Mouse (Mus musculus) liver, embryonic 14.5 days (tissue): ENCODE results near the gene Abca2.

Experiments used
- CTCF ChIP-seq: IDR thresholded peaks from 2 replicates; pipeline ENCODE4 v1.5.1; 2016; ENCODE audit warnings: antibody characterized with exemption, low read depth, control low read depth
- EP300 ChIP-seq: IDR thresholded peaks from 2 replicates; pipeline ENCODE4 v1.6.1; 2016; ENCODE audit warnings: antibody characterized with exemption, low read depth

DNA sequence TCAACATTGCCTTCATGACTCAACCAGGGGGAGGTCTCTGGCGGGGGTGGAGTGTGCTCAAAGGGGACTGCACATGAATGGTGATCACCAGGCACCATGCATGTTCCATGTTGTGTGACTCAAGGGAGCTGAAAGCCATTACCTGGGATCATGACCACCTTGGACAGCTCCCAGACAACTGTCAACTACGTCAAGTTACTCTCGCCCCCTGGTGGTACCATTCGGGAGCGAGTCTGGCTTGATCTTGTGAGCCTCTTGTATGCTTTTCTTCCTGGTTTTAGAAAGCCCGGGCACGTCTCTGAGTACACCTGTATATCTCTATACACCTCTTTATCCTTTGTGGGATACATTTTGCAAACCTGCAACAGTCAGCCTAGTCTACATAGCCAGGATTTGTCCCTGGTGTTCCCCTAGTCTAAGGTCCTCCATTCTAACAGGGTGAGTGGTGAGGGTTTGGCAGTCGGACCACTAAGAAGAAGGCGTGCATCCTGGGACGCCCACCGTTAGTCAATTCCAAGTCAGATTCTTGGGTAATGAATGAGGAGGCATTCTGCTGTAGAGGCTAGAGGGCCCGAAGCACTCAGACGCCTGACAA lies 26.0 kb upstream of the Abca2 start:
- TF ChIP-seq CTCF = peak; percentile 86
- TF ChIP-seq EP300 = no peak
